Mouse (Mus musculus) adrenal gland, postnatal 25 days (tissue): Measurements from ENCODE around the gene Kremen1. TPM values are rescaled to one million over a fixed set of nuclear protein-coding genes. Genes with fewer than 3 reads are reported as not detected.
A peak's percentile ranks its signal among the peaks of the same experiment; 100 is the strongest.

ENCODE experiments used
- DNase-seq: peaks from one replicate; pipeline ENCODE4 v3.0.0; 2021; ENCODE audit warnings: mixed read lengths
- total RNA-seq: library from RNA; stranded (reverse); gene quantifications from 2 replicates; pipeline ENCODE4 v1.2.3, GENCODE M21; 2021

Kremen1 gene
- total RNA-seq, 1 experiment from 2014 or later = 23.1 TPM

DNA sequence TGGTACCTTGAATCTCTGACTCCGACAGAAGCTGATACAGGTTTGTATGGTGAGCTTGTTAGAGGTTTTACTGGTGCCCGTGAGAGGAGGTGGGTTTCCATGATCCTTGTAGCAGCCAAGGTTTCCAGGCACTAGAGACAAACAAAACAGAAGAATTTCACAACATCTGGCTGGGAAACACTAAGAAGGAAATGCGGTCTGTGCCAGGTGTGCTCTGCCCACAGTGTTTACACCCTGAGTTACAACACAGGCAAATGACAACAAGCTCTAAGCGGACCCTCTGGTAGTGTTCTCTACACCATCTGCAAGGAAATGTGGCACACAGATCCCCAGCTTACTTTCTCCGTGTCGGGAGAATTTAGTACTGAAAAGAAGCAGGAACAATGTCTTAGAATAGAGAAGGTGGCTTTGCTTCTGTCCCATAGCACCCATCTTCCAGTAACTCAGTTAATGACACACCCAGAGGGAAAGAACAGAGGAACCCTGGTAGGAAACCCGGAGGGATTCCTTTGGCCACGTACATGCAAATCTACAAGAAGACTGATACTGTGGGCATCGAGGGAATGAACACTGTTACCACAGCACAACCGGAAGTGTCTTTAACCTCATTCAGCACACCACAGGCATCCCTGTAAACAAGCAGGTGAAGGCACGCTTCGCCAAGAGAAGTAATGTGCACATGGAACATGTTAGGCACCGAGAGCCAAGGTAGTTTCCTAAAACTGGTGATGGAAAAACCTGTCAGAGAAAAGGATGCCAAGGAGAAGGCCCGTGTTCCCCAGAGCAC lies 45.8 kb downstream of the Kremen1 start:
- no peak for DNase-seq

DNA sequence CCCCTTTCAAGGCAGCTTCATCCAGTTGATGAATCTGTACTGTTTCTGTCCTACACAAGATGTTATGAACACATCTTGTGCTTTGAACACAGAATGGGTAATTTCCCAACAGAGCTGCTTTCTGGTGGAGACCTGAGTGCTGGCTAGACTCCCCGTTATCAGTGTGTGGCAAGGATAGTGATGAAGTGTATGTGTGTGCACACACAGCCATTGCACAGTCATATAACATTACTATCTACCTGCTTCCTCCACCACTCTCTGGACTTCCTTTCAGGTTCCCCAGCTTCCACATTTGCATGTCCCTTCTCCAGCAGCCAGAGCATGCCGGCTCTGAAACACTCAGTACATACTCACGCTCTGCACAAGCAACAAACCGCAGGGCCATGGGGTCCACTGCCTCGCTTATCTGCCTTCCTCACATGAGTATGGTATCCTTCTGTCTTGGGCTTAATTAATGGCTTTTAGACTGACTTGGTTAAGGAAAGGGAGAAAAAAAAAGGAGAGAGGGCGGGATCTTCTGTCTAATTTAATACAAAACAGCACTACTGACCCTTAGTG lies 46.8 kb downstream of the Kremen1 start:
- DNase-seq = no peak

DNA sequence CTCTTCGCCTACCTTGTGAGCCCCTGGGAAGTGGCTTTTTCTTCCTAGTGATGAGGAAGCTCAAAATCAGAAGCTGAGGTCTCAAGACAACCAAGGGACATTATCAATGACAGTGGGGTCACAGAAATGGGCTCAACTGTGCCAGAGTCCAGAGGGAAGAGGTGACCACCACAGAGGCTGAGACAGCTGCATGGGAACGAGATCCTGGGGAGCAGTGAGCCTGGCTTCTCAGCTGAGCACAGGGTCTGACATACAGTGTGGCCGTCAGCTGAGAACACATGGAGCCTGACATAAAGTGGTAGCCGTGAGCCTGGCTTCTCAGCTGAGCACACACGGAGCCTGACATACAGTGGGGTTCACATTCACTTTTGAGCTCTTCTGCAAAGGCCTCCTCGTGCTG lies 58.3 kb downstream of the Kremen1 start:
- DNase-seq = no peak

DNA sequence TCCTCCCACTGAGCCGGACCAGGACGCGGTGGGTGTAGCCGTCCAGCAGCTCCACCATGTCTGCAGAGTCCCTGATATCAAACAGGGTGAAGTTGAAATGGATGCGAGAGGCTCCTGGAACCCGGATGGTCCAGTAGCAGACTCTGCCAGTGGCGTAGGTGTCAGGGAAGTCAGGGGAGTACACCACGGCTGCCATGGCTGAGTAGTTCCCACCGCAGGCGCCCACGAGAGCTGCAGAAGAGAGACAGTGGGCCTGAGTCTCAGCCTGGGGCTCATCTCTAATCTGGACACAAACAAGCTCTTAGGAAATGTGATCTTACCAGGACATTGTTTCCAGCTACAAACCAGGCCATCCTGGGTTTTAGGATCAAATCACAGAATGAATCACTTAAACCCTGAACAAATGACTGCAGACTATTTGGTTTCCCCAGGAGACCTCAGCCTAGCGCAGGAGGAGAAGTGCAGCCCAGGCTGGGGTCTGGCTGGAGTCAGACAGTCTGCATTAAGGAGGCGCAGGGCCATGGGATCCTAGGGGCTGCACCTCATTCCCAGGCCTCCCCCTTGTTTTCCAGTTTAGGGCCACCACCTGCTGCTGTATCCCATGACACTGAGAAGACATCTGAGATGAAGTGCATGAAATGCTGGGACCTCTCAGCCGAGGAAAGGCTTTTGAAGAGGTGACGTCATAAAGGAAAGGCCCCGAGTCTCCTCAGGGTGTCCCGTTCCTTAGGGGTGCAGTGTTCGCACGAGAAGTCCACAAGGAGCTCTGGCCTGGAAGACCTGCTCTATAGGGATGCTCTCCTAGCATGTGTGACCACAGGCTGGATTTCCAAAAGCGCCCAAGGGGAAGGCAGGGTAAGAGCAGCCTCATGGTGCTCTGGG lies 59.3 kb downstream of the Kremen1 start:
- no peak for DNase-seq

DNA sequence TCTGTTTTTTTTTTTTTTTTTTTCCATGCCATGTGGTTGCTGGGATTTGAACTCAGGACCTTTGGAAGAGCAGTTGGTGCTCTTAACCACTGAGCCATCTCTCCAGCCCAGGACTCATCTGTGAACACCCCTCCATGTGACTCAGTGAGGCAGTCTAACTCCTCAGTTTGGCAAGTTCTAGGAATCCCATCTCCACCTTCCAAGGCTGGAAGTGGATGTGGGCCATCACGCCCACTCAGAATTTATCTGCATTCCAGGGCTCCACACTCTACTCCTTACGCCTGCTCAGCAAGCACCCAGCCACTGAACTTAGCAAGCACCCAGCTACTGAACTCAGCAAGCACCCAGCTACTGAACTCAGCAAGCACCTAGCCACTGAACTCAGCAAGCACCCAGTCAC lies 61.5 kb downstream of the Kremen1 start:
- DNase-seq = no peak

GRCm38 (mm10) chr11:5197068-5197467 lies 64.3 kb downstream of the Kremen1 start:
- DNase-seq = no peak

- no peak for DNase-seq
These were observed 64.8 kb downstream of the Kremen1 start for GRCm38 (mm10) chr11:5196583-5196982.

DNA sequence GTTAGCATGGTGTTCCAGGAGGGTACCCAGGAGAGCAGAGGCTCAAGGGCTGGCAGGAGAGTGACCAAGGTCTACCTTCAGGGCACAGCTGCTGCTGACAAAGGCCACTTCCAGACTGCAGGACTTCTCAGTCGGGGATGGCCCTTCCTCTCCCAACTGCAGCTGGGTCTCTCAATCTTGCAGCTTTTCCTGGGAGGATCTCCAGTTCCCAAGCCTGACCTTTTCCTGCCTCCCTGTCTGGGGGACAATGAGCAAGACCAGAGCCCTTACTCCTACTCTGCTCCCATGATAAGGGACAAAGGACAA lies 67.8 kb downstream of the Kremen1 start:
- DNase-seq = no peak

DNA sequence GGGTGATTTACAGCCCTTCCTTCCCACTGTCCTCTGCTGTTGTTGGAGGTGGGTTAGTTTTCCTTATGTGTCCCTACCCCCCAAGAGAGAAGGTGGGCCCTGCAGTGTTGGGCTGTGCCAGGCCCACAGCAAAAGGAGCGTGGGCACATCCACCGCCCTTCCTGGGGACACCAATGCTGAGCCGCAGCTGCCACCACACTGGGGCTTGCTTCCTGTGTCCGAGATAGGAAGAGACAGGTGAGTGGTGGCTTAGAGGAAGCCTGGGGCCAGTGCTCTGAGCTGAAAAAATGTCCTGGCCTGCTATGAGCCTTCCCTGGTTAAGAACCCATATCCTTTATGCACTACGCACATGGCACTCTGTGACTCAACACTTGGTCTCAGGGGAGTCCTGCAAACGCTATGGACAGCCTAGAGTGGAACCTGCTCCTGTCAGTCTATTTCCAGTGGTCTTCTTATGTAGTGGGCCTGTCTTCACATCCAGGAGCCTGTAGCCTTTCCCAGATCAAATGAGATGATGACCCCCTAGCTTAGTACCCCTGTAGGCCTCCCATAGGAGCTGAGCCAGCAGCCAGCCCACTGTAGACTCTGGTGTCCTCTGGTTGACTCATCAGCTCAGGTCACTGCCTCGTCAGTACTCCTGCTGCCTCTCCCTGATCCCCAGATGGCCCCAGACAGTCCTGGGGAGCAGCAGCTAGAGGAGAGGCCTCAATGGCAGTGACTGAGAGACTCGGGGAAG lies 68.3 kb downstream of the Kremen1 start:
- DNase-seq = no peak

GRCm38 (mm10) chr11:5192084-5192516 lies 69.3 kb downstream of the Kremen1 start:
- DNase-seq = no peak

GRCm38 (mm10) chr11:5189239-5189933 lies 72.0 kb downstream of the Kremen1 start:
- DNase-seq = no peak

- DNase-seq = no peak
These were observed 73.2 kb downstream of the Kremen1 start for GRCm38 (mm10) chr11:5188170-5188569.

DNA sequence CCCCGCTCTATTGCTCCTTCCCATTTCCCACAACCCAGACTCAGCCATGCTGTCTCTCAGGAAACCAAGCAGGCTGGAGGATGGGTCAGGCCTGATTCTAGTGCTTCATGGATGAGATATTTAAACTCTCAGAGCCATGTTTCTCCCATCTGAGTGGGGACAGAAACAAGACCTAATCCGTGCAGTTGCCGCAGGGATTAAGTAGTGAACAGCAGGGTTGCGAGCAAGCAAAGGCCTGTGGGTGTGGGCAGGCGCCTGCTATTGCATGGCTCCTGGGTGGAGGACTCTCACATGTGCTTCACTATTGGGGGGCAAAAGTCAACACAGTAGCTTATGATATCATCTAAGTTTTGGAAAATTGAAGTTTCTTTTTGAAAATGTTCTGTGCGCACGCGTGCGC lies 76.5 kb downstream of the Kremen1 start:
- DNase-seq = no peak

GRCm38 (mm10) chr11:5184250-5184649 lies 77.1 kb downstream of the Kremen1 start:
- DNase-seq = no peak

DNA sequence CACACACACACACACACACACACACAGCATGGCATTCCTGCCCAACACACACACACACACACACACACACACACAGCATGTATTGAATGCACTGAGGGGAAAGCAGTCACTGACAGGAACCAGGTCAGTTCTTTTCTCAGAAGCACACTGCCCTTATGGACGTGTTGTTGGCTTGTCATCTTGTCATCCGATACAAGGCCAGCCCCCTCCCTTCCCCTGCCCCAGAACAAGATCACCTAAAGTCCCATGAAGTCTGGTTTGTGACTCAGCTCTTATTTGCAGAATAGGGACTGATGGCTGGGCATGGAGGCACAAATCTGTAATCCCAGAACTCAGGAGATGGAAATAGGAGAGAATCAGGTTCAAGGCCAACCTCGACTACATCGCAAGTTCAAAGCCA lies 78.5 kb downstream of the Kremen1 start:
- no peak for DNase-seq

DNA sequence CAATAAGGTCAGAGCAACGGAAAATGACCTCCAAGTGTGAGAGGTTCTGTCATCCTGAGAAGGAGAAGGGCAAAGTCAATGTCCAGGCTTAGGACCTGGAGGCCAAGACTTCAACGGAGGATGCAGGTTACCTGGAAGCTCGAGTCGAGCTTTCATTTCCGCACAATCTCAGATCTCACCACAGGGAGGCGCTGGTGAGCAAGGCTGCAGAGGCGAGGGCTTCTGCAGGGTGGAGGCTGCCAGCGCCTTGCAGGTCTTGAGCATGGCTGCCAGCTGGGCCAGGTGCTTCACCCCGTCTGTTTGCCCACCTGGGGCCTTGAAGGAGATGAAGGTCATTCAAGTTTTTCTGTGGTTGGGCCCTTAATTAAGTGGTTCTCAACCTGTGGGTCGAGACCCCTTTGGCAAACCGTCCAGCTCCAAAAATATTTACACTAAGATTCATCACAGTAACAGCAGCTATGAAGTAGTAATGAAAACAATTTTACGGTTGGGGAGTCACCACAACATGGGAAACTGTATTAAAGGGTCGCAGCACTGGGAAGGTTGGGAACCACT lies 79.4 kb downstream of the Kremen1 start:
- peak; percentile 85 for DNase-seq

- no peak for DNase-seq
These were observed 82.0 kb downstream of the Kremen1 start for GRCm38 (mm10) chr11:5179391-5179790.

GRCm38 (mm10) chr11:5177171-5177570 lies 84.2 kb downstream of the Kremen1 start:
- no peak for DNase-seq

DNA sequence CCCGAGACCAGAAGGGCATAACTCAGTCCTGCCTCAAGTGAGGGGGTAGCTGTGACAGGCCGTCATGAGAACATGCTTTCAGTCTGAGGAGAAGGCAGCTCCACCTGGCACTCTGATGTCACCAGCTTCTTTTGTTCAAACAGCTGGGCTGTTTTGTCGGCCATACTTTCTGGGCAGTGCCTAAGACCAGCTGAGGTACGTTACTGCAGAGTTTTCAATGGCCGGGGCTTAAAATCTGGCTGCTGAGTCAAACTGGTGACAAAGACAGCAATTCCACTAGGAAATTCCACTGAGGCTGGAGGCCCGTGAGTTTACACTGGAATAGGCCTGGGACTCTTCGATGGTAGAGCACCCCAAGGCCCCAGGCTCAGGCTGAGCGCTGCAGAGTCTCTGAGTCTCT lies 84.7 kb downstream of the Kremen1 start:
- no peak for DNase-seq

GRCm38 (mm10) chr11:5175866-5176265 lies 85.5 kb downstream of the Kremen1 start:
- no peak for DNase-seq

- DNase-seq = no peak
These were observed 86.2 kb downstream of the Kremen1 start for GRCm38 (mm10) chr11:5175141-5175540.

GRCm38 (mm10) chr11:5172861-5173260 lies 88.5 kb downstream of the Kremen1 start:
- no peak for DNase-seq
